In genomic region chr8:105290554-105291314, GRCm38 (mm10) we compare ENCODE assay signal across 1 mouse cellular context.
TF ChIP-seq lines count a peak whose summit lies in the region.

No protein-coding gene starts in this region.

TF ChIP-seq in C2C12, 6 proteins besides CTCF, POLR2A, EP300 and RAD21:
- TF ChIP-seq MAX (IDR thresholded peaks at IDR 0.05): peak; percentile 72
- no peak for TF ChIP-seq MYOG (IDR thresholded peaks at IDR 0.05; ENCODE audit: control insufficient read depth, extremely low read depth, insufficient read length)
